Mouse (Mus musculus) naive thymus-derived CD4-positive, alpha-beta T cell, adult 2 months (primary cell): ENCODE data around the gene Nhsl1.

Source experiments
- DNase-seq: peaks from one replicate; pipeline ENCODE4 v3.0.0-alpha.2; 2011; ENCODE audit warnings: low read depth

The Nhsl1 gene

GRCm38 (mm10) chr10:18489936-18490335 is 171.2 kb downstream of the Nhsl1 start:
- no peak for DNase-seq

GRCm38 (mm10) chr10:18491952-18492351 is 173.2 kb downstream of the Nhsl1 start:
- no peak for DNase-seq

- DNase-seq: no peak
These were observed 174.5 kb downstream of the Nhsl1 start for GRCm38 (mm10) chr10:18493010-18493894.

- DNase-seq: no peak
These were observed 175.5 kb downstream of the Nhsl1 start for GRCm38 (mm10) chr10:18494249-18494648.

GRCm38 (mm10) chr10:18497066-18497465 is 178.3 kb downstream of the Nhsl1 start:
- DNase-seq: no peak

- no peak for DNase-seq
These were observed 183.2 kb downstream of the Nhsl1 start for GRCm38 (mm10) chr10:18501997-18502396.

GRCm38 (mm10) chr10:18505690-18506089 is 186.9 kb downstream of the Nhsl1 start:
- DNase-seq: no peak

- DNase-seq: no peak
These were observed 187.7 kb downstream of the Nhsl1 start for GRCm38 (mm10) chr10:18506501-18506946.

- DNase-seq: no peak
These were observed 189.2 kb downstream of the Nhsl1 start for GRCm38 (mm10) chr10:18507869-18508473.

- DNase-seq: no peak
These were observed 189.8 kb downstream of the Nhsl1 start for GRCm38 (mm10) chr10:18508586-18508985.

- no peak for DNase-seq
These were observed 191.9 kb downstream of the Nhsl1 start for GRCm38 (mm10) chr10:18510663-18511062.

GRCm38 (mm10) chr10:18511496-18511895 is 192.7 kb downstream of the Nhsl1 start:
- no peak for DNase-seq

- no peak for DNase-seq
These were observed 203.8 kb downstream of the Nhsl1 start for GRCm38 (mm10) chr10:18522556-18522955.

- no peak for DNase-seq
These were observed 206.5 kb downstream of the Nhsl1 start for GRCm38 (mm10) chr10:18525311-18525710.

GRCm38 (mm10) chr10:18525726-18526125 is 206.9 kb downstream of the Nhsl1 start:
- no peak for DNase-seq

GRCm38 (mm10) chr10:18526184-18526850 is 207.5 kb downstream of the Nhsl1 start:
- DNase-seq: no peak

- DNase-seq: peak; percentile 62
These were observed 208.3 kb downstream of the Nhsl1 start for GRCm38 (mm10) chr10:18526851-18527675.

GRCm38 (mm10) chr10:18527766-18528165 is 209.0 kb downstream of the Nhsl1 start:
- peak; percentile 67 for DNase-seq

GRCm38 (mm10) chr10:18528475-18528874 is 209.7 kb downstream of the Nhsl1 start:
- DNase-seq: peak; percentile 66

GRCm38 (mm10) chr10:18529177-18529576 is 210.4 kb downstream of the Nhsl1 start:
- no peak for DNase-seq

GRCm38 (mm10) chr10:18530161-18530560 is 211.4 kb downstream of the Nhsl1 start:
- no peak for DNase-seq

- DNase-seq: no peak
These were observed 213.5 kb downstream of the Nhsl1 start for GRCm38 (mm10) chr10:18532293-18532692.
